Mouse (Mus musculus): ENCODE results near the gene Rimbp3. TPM values are rescaled to one million over a fixed set of nuclear protein-coding genes. Genes with fewer than 3 reads are reported as not detected.

Gene Rimbp3
- polyA plus RNA-seq, 1 experiment from 2014 or later, result 0.24 TPM

Other genes starting within 250 kb of the Rimbp3 start
- 158 and 166 TPM in 2 replicates for gene Mapk1, start 225.2 kb upstream of the Rimbp3 start, polyA plus RNA-seq (2015; fragmentation: Nextera tagmentation; extraction: Ambion mirVana)
- 26.7 and 27.2 TPM in 2 replicates for gene Ypel1, start 138.9 kb upstream of the Rimbp3 start, polyA plus RNA-seq (2015; fragmentation: Nextera tagmentation; extraction: Ambion mirVana)
- 127 and 146 TPM in 2 replicates for gene Ppil2, start 97.3 kb upstream of the Rimbp3 start, polyA plus RNA-seq (2015; fragmentation: Nextera tagmentation; extraction: Ambion mirVana)
- 31.7 and 38.4 TPM in 2 replicates for gene 2610318N02Rik, start 83.4 kb upstream of the Rimbp3 start, polyA plus RNA-seq (2015; fragmentation: Nextera tagmentation; extraction: Ambion mirVana)
- gene Sdf2l1, start 76.2 kb upstream of the Rimbp3 start, polyA plus RNA-seq (2015; fragmentation: Nextera tagmentation; extraction: Ambion mirVana), result 105 and 112 TPM in 2 replicates
- gene Ydjc, start 64.0 kb upstream of the Rimbp3 start, polyA plus RNA-seq (2015; fragmentation: Nextera tagmentation; extraction: Ambion mirVana), result 6.4 TPM in 2 replicates
- gene Ccdc116, start 61.4 kb upstream of the Rimbp3 start, polyA plus RNA-seq (2015; fragmentation: Nextera tagmentation; extraction: Ambion mirVana), result 0.31 and 0.48 TPM in 2 replicates
- gene Ube2l3, start 6.0 kb upstream of the Rimbp3 start, polyA plus RNA-seq (2015; fragmentation: Nextera tagmentation; extraction: Ambion mirVana), result 345 and 355 TPM in 2 replicates
- 4.3 TPM in 2 replicates for gene Hic2, start 25.0 kb downstream of the Rimbp3 start, polyA plus RNA-seq (2015; fragmentation: Nextera tagmentation; extraction: Ambion mirVana)
- gene Tmem191c, start 67.5 kb downstream of the Rimbp3 start, polyA plus RNA-seq (2015; fragmentation: Nextera tagmentation; extraction: Ambion mirVana), result 10.2 and 12.2 TPM in 2 replicates
- gene Serpind1, start 122.8 kb downstream of the Rimbp3 start, polyA plus RNA-seq (2015; fragmentation: Nextera tagmentation; extraction: Ambion mirVana), result 0.30 and 1.8 TPM in 2 replicates
- gene Snap29, start 197.4 kb downstream of the Rimbp3 start, polyA plus RNA-seq (2015; fragmentation: Nextera tagmentation; extraction: Ambion mirVana), result 13.6 and 15.0 TPM in 2 replicates
- gene Pi4ka, start 197.7 kb downstream of the Rimbp3 start, polyA plus RNA-seq (2015; fragmentation: Nextera tagmentation; extraction: Ambion mirVana), result 23.4 and 29.1 TPM in 2 replicates
- gene Crkl, start 243.4 kb downstream of the Rimbp3 start, polyA plus RNA-seq (2015; fragmentation: Nextera tagmentation; extraction: Ambion mirVana), result 67.5 and 67.8 TPM in 2 replicates